Mouse (Mus musculus) cerebellum, postnatal 25 days (tissue): ENCODE data around the gene Grwd1.

Experiments used
- DNase-seq, 2 experiments: peaks; one replicate each; pipeline ENCODE4 v3.0.0; 2021; ENCODE audit warnings: mixed read lengths in 2 of 2

The Grwd1 gene

DNA sequence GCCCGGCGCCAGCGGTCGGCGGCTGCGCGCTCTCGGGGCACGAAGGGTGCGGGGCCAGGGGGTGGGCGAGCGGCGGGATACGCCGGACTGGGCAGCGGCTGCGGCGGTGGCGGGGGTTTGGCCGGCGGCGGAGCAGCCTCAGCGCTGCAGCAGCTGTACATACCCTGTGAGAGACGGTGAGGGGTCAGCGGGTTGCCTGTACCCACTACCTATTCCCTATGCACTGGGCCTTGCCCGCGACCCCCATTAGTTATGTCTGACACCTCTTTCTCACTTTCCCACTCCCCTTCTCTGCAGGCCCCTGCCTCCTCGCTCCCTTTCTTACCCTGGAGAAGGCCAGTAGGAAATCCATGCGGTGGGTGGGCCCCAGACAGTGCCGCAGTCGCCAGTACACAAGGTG lies 3.2 kb upstream of the Grwd1 start:
- no peak for DNase-seq

DNA sequence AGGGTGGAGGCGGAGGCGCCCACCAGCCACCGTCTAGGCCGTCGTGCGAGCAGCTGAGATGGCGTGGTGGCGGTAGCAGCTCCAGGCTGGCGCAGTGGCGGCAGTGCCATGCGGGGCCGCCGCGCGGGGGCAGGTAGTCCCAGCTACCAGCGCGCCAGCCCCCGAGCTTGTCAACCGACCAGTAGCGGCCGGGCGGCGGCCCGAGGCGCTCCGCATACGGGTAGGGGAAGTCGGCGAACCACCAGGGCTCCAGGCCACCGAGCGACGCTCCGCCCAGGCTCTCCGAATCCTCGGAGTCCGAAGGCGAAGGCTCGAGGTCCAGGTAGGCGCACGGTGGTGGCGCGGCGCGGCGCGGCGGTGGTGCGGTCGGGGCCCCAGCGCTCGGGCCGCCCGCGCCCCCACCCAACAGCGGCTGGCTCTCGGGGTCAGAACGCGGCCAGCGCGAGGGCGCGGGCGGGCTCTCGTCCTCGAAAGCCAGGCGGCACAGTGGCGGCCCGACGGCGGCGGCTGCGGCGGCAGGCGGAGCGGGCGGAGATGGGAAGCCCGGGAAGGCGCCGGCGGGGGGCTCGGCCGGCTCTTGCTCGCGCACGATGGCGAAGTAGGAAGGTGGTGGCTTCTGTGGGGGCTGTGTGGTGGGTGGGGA lies 2.5 kb upstream of the Grwd1 start:
- peak in 1 of 2 experiments; percentile 27 for DNase-seq

DNA sequence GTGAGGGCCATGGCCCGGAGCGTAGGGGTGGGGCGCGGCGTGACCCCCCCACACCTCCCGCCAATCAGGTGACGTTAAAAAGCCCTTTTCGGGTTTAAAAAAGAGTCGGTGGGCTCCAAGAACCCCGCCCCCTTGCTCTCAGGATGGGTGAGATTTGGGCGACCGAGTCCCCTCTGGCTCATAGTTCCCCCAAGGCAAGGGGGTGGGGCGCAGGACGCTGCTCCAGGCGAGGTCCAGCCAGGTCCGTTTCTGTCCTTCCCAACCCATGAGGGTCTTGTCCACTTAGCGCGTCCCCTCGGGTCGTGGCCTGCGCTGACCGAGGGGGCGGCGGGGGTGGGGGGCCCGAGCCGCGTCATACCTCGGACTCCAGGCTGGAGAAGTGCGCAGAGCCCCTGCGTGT lies 1.7 kb upstream of the Grwd1 start:
- DNase-seq: peak in 1 of 2 experiments; percentile 24

DNA sequence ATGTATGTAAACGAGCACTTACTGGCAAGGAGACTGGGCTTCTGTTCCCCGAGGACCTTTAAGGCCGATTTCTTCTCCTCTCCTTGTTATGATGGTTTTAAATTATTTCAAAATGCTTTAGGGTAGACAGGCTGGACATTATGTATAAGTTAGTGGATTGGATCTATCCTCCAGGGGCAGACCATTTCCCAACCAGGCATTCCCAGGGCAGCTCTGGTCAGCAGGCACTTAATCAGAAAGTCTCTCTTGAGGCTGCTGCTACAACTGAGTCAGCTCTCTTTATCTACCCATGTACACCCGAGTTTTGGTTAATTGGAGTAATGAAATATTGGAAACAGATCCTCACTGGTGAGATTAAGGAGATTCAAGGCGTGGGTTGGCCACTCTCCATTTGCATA lies 383 bp upstream of the Grwd1 start:
- no peak for DNase-seq

DNA sequence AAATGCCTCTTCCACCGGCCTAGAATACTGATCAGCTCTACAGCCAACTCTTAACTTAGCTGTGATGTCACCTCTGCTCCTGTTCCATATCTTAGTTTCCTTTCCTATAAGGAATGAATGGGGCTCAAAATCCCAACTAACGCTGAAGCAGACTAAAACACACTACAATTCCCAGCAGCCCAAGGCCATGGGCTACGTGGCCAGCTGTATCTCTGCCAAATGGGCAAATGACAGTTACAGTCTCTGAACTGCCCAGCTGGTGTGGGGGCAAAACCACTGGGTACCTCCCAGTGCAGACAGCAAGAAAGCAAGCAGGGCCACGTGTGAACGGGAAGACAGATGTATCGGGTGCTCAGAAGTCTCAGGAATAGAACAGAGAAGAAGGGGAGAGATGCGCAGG lies 4.1 kb downstream of the Grwd1 start:
- no peak for DNase-seq

DNA sequence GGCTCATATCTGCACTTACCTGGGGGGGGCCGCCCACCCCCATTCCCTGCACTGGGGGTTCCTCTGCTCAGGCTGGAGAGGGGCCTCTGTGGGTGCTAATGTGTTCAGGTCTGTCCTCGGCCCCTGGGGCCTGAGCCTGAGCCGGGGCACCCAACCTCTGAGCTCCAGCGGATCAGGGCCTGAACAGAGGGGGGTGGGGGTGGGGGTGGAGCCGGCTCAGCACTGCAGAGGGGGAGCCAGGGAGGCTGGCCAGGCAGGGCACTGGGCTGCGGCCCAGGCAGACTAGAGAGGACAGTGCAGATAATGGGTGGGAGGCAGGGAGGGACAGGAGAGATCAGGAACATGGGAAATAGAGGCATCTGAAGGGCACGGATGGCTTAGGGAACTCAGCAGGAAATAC lies 6.1 kb downstream of the Grwd1 start, which contains the start of gene Kcnj14:
Kcnj14 (minus strand) TSS at position 185 of the 400 bp plus-strand sequence.
- no peak for DNase-seq

DNA sequence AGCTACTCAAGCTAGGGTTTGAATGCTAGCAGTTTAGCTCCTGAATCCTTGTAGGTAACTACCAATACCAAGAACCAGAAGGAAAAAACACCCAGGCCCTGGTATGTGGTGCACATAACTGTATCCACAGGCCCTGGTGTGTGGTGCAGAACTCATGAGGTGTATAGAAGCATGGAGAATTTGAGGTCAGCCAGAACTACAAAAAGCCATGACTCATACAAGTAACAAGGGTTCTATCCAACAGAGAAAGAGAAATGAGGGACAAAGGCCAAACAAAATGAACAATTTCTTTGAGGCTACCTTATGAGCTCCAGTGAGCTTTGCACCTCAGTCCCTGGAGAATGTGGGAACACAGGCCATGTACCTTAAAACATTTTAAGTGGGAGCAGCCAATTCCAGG lies 9.8 kb downstream of the Grwd1 start:
- no peak for DNase-seq

DNA sequence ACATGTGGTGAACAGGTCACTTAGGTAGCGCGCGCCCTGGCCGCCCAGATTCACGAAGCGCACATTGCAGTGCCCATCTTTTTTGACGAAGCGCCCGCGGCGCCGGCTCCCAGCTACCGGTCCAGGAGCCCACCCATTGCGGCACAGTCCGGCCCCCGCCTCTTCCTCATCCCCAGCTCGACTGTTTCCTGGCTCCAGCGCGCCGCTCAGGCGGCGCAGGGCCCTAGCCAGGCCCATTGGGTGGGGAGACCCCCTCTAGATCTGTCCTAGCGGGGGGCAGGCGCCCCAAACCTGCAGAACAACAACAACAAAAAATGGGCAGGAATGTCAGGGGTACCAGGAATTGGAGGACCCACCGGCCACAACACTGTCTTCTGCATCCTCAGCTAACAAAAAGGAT lies 10.9 kb downstream of the Grwd1 start:
- no peak for DNase-seq

DNA sequence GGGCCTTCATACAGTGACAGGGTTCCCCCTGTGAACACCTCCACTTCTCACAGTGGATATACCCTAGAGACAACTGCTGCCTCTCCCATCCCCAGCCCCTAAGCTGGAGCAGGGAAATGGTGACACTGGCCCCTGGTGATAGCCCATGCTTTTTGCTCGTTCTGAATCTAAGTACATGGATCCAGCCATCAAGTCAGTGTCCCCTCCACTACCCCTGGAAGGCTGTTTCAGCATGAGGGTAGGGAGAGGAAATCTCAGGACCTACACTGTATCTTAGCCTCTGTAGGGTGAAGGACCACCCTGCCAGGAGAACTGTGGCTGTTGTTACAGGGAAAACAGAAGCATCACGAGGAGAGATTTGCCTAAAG lies 14.8 kb downstream of the Grwd1 start:
- DNase-seq: no peak

DNA sequence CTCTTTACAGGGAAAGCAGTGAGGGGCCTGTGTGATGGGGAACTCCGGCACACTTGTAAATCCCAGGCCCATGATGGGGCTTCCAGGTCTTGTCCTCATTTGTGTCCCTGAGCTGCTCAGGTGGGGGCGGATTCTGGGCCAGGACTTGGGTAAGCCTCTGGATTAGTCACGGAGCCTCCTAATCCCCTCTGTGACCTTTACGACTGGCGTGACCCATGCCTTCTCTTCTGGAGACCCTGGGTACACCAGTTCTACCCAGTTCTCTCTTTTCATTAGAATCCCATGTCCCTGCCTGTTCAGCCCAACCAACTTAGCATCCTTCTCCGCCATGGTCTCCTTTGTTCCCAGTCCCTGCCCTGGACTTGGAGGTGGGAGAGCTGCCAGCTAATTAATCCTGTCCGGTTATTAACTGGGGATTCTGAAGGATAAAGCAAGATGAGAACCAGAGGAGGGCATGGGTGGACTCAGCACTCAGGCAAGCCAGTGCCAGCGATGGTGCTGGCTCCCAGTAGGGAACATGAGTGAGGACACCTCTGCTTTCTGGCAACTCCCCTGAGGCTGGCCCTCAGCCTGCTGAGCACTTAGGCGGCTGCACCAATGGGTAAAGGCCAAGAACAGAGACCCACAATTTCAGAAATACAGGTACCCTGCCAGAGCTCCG lies 15.3 kb downstream of the Grwd1 start:
- DNase-seq: peak; percentile 26 to 36

DNA sequence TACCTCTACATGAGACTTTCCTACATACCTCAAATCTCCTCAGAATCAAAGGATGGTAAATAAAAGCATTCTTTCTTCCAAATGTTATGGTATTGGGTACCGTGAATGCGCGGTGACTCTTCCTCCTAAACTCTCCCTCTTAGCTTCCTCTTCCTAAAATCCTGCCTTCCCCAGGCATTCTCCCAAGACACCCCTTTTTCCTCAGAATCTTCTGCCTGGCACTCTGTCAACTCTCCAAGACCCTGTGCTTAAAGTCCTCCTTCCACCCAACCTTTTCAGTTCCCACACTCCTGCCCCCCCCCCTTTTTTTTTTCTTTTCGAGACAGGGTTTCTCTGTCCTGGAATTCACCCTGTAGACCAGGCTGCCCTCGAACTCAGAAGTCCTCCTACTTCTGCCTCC lies 15.9 kb downstream of the Grwd1 start:
- peak in 1 of 2 experiments; percentile 29 for DNase-seq

DNA sequence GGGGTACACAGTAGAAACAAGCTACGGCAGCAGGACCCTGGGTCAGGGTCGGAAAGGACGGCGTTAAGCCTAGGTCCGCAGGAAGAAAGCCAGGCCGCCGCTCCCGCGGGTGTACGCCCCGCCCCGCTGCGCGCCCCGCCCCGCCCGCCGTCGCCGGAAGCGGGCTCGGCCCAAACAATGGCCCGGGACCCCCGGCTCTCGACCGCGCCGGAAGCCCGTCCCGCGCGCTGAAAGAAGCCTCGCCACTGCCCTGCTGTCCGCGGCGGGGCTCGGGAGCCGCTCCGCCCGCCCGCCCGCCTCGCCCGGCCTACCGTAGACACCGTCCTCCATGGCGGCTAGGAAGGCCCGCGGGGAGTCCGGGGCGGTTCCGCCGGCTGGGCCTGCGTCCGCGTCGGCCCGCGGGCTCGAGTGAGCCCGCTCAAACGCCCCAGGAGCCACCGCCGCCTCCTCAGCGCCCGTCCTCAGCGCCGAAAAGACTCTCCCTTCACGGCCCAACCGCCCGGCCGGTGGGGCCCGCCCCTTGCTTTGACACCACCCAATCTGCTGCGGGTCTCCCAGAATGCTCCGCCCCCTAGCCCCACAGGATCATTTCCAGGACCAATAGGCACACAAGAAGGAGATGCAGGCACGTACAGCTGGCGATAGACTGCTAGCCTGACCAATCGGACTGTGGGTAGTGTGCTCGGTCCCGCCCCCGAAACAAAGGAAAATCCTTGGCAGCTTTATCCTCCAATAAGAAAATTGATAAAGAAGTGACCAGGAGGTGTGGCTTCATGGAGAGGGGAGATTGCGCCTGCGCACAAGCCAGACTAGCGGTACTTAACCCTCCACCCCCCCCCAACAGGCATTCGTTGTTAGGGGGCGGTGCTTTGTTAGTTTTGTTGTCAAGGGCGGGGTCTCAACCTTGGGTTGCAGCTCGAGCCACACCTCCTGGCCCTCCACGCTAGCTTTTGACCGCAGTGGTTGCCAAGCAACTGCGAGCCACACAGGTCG lies 16.7 kb downstream of the Grwd1 start, which contains the start of gene Cyth2:
Cyth2 (minus strand) TSS at position 795 of the 993 bp plus-strand sequence.
- DNase-seq: peak; percentile 98 to 99

DNA sequence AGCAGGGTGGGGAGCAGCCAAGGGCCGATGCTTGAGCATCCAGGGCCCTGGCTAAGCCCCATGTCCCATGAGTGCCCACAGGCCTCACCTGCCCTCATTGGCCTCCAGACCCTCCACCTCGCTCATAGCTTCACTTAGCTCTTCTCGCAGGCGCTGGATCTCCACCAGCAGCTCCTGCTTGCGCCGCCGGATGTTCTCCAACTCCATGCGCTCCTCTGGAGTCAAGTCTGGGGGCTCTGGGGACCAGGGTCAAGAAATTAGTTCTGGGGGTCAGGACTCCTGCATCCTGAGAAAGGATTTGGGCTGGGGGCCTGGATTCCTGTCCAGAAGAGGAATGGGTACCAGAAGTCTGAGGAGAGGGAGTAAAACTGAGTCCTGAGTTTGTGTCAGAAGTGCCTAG lies 17.8 kb downstream of the Grwd1 start:
- peak in 1 of 2 experiments; percentile 25 for DNase-seq

DNA sequence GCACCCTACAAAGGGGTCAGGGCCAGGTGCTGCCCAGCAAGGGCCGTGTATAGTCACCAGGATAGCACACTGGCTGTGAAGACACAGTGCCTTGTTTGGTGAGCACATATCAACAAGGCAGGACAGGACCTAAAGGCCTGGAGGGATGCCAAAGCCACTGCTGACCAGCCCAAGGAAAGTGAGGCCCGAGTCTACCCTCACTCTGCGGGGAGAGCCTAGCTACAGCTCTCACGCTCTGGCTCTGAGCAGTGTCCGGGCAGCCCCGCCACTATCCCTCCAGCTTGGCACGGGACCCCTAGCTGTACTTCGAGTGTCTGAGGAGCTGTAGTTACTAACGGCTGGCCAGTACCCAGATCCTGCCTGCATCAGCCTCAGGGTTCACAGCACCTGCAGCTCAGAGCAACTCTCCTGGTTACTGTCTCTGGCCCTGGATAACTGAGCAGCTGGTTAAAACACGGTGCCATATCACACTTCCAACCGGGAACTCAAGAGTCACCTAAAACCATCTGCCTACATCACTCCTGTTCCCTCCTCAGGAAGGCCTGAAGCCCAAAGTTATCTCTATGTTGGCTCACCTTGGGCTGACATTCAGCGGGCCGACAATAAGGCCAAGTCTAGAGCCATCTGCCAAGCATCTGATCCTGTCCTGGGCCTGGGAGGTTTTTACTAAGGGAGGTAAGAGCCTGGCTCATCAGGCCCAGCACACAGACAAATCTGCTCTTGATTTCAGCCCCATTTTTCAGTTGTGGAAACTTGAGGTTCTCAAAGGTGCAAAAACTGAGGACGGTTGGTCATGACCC lies 21.3 kb downstream of the Grwd1 start:
- peak; percentile 54 to 55 for DNase-seq

DNA sequence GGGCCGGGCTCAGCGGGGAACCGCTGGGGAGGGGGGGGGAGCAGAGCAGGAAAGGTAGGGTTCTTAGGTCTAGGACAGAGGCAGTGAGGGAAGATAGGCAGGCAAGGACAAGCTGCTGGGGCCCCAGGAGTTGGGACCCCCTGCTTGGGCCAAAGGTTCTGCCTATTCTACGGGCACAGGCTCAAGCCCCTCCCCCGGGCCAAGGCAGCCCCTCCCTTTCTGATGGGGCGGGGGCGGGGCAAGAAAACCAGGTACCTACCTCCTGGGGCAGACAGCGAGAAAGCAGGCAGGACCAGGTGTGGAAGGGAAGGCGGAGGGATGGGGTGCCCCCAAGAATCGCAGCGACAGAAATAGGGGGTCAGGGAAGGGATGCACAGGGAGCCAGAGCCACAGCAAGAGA lies 22.3 kb downstream of the Grwd1 start:
- peak in 1 of 2 experiments; percentile 41 for DNase-seq

DNA sequence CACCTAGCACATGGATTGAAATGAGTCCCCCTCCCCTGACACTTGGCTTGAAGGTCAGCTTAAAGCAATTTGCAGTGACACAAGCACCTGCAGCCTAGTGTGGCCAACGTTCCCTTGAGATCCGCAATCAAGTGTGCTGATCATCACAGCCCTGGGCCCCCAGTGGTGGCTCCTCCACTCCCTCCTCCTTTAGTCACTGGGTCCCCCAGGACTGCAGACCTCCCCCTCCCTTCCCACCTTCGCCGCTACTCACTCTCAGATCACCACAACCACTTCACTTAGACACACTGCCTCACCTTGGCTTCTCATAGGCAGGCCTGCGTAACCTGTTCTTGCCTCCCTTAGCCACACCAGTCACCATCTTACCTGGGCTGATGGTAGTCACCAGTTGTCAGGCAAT lies 24.8 kb downstream of the Grwd1 start:
- DNase-seq: peak in 1 of 2 experiments; percentile 26

DNA sequence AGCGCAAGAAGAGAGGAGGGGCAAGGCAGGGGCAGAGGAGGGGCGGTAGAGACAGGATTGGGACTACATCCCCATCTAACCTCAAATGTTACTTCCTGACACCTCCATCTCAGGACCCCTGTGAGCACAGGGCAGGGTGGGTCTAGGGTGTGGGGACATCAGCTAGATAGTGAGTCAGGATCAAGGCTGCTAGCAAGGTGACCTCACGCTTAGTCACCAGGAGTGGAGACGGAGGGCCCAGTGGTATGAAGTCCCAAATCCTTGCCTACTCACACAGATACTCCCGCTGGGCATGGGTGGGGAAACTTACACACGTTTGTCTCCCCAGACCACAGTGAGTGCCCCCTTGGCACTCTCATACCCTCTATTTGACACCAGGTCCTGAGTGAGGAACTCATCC lies 28.2 kb downstream of the Grwd1 start:
- DNase-seq: peak in 1 of 2 experiments; percentile 16

DNA sequence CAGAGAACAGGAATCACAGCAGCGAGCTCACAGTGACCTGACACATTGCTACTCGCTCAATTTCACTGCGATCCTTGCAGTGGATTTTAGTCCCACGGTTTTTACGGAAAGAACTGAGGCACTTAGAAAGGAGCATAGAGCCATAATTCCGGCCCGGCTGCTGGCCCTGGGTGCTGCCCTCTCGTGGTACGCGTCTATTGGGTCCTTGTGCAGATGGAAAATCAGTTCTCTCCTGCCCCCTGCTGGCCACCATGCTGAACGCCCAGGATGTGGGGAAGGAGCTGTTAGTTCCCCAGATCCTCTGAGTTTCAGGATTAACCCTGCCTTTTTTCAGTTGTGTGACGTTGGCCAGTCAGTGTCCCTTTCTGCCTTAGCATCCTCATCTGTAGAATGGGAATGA lies 29.4 kb downstream of the Grwd1 start:
- DNase-seq: peak; percentile 94 to 96

DNA sequence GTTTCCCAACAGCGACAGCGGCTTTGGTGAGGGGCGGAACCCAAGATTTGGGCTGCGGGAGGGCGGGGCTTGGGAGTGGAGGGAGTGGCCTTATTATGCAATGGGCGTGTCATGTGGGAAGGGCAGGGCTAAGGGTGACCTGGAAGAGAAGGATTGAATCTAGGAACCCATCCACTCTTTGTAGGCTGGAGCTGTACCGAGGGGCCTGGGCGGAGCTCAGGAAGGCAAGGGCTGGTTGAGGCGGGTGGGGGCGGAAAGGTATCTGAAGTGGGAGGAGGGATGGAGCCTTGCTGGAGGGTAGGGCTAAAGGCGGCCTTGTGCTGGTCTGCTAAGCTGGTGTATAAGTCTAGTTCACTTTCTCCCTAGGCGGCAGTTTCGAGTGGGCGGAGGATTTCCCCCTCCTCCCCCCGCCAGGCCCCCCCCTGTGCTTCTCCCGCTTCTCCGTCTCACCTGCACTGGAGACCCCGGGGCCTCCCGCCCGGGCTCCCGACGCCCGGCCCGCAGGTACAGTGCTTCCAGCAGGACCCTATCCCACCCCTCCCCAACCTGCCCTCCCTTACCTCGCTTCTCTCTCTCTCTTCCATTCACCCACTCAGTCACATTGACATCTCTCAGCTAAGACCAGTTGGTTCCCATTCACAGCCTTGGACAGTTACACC lies 30.1 kb downstream of the Grwd1 start:
- peak in 1 of 2 experiments; percentile 41 for DNase-seq

DNA sequence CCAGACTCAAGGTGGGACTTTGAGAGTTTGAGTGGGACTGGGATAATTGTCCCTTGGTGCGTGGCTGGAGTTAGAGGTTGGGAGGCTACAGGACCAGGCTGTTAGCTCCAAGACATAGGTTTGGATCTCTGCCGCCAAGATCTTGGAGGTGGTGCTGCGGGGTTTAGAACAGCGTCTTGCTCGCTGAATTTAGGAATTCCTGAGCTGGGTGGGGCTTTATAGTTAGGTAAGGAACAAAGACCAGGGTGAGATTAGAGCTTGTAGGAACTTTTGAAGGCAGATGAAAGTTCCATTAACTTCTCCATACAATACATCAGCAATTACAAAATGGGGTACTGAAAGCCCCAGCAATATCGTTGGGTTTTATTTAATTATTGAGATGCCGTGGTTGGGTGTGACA lies 30.7 kb downstream of the Grwd1 start:
- DNase-seq: no peak

DNA sequence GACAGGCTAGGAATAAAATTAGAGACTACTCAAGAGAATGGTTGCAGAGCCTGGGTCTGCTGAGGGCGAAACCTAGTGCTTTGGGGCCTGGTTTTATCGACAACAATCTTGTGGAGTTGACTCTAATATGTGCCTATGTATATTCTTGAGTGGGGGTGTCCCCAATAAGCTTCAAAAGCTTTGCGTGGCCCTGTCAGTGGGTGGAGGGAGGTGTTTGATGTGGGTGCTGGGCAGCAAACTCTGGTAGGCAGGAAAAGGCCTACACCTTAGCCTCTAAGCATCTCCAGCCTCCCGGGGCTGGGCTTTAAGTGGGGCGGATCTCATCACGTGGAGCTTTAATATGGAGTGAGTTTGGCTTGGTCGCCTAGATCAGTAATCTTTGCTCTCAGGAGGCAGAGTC lies 31.8 kb downstream of the Grwd1 start:
- DNase-seq: peak in 1 of 2 experiments; percentile 9

DNA sequence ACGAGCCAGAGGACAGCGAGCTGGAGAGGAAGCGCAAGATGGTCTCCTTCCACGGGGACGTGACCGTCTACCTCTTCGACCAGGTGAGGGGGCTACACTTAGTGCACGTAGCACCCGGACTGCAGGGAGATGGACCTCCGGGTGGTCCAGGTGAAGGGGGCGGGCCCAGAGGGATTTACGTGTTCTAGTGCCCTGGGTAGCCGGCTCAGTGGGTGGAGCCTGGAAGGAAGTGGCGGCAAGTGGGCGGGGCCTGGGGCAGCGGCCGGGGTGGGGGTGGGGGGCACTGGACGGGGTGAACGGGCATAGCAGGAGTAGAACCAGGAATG lies 32.3 kb downstream of the Grwd1 start:
- peak in 1 of 2 experiments; percentile 64 for DNase-seq
